22 mouse cellular contexts compared by ENCODE assay signal in the genomic region with DNA sequence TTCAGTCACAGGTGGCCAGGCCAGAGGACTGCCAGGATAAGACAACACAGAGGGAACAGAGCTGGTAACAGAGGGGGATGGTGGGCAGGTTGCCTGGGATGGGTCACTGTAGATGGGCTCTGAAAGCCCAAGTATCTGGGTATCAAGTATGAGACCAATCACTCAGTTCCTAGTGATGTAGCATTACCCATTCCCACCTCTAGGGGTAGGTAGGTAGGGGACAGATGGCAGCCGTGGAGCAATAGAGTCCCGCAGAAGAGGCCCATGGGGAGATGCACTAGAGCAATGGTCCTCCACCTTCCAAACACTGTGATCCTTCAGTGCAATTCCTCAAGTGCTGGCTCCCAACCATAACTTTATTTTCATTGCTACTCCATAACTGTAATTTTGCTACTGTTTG.
DNase-seq lines count a peak whose midpoint lies in the region; ATAC-seq and TF ChIP-seq lines count a peak whose summit lies in the region.
"Had no signal": no experiment of that assay in that cellular context is flagged by ENCODE, and none has a peak within 500 bp of the region (broad histone marks: within the 10 kb centered on the region; RNA-seq: fewer than 3 reads in every experiment).

No protein-coding gene starts in this region.

- TF ChIP-seq CTCF in heart, adult 2 months (IDR thresholded peaks at IDR 0.05), result peak; percentile 20
- TF ChIP-seq CTCF in liver, embryonic 14.5 days (IDR thresholded peaks at IDR 0.05; ENCODE audit: low read depth), result peak; percentile 31; the same call in 1 of the 2 replicates

- intact Hi-C loops in heart, adult 2 months (cut with DNase I), result no loop called here
- intact Hi-C loops in heart, postnatal 10 days (cut with DNase I), result no loop called here

- H3K4me2 ChIP-seq in liver, embryonic 14.5 days (ENCODE audit: low read depth), result no peak overlapping the region
- H3K4me2 ChIP-seq in liver, embryonic 12.5 days, result no peak overlapping the region
- no peak overlapping the region for H3K4me2 ChIP-seq in hindbrain, embryonic 13.5 days
- H3K4me2 ChIP-seq: hindbrain, embryonic 12.5 days; intestine, embryonic 15.5 days; kidney, embryonic 15.5 days; liver, embryonic 11.5 days had no signal

- no peaks in the 10 kb centered on the region for H3K27me3 ChIP-seq in heart, adult 2 months (ENCODE audit: control insufficient read depth, insufficient read depth, low read length)
- H3K27me3 ChIP-seq in liver, embryonic 14.5 days (ENCODE audit: control insufficient read depth, insufficient read depth, low read length), result no peaks in the 10 kb centered on the region
- H3K27me3 ChIP-seq in liver, embryonic 12.5 days (replicated peaks), result no peaks in the 10 kb centered on the region
- peaks cover 5% of the 10 kb centered on the region; the same call in 1 of the 2 replicates for H3K27me3 ChIP-seq in hindbrain, embryonic 13.5 days
- H3K27me3 ChIP-seq: hindbrain, embryonic 12.5 days; intestine, embryonic 15.5 days; kidney, embryonic 15.5 days had no signal

- TF ChIP-seq POLR2A in heart, adult 2 months (IDR thresholded peaks at IDR 0.05; ENCODE audit: insufficient read depth, low read depth, low read length), result no peak

- no peak for TF ChIP-seq EP300 in heart, adult 2 months (IDR thresholded peaks at IDR 0.05; ENCODE audit: insufficient read depth, low read depth, low read length)
- TF ChIP-seq EP300 in liver, embryonic 14.5 days (IDR thresholded peaks at IDR 0.05; ENCODE audit: low read depth), result no peak

- no peak overlapping the region for H3K9ac ChIP-seq in heart, adult 2 months (ENCODE audit: low read depth, low read length)
- no peak overlapping the region for H3K9ac ChIP-seq in liver, embryonic 14.5 days (replicated peaks)
- H3K9ac ChIP-seq in liver, embryonic 12.5 days, result no peak overlapping the region
- no peak overlapping the region for H3K9ac ChIP-seq in hindbrain, embryonic 13.5 days
- H3K9ac ChIP-seq: hindbrain, embryonic 12.5 days; intestine, embryonic 15.5 days; kidney, embryonic 15.5 days had no signal

- no peaks in the 10 kb centered on the region for H3K36me3 ChIP-seq in heart, adult 2 months (ENCODE audit: control insufficient read depth, insufficient read depth, low read length)
- no peaks in the 10 kb centered on the region for H3K36me3 ChIP-seq in liver, embryonic 14.5 days (replicated peaks; ENCODE audit: control insufficient read depth, insufficient read depth, low read depth)
- no peaks in the 10 kb centered on the region for H3K36me3 ChIP-seq in liver, embryonic 12.5 days
- H3K36me3 ChIP-seq in hindbrain, embryonic 13.5 days, result no peaks in the 10 kb centered on the region
- H3K36me3 ChIP-seq: G1E; heart, embryonic 10.5 days; hindbrain, embryonic 12.5 days; intestine, embryonic 15.5 days; kidney, embryonic 15.5 days; limb, embryonic 10.5 days had no signal

- no peaks in the 10 kb centered on the region for H3K4me1 ChIP-seq in heart, adult 2 months (ENCODE audit: control insufficient read depth, insufficient read depth, low read length)
- H3K4me1 ChIP-seq in liver, embryonic 14.5 days (replicated peaks; ENCODE audit: control insufficient read depth in 2 of 2, insufficient read depth in 2 of 2, low read length in 1 of 2), result no peaks in the 10 kb centered on the region
- H3K4me1 ChIP-seq in liver, embryonic 12.5 days, result no peaks in the 10 kb centered on the region
- no peaks in the 10 kb centered on the region for H3K4me1 ChIP-seq in hindbrain, embryonic 13.5 days (replicated peaks)
- H3K4me1 ChIP-seq: hindbrain, embryonic 12.5 days; intestine, embryonic 15.5 days; kidney, embryonic 15.5 days; limb, embryonic 10.5 days had no signal

- H3K9me3 ChIP-seq in liver, embryonic 14.5 days (ENCODE audit: control insufficient read depth, low read length), result no peaks in the 10 kb centered on the region
- no peaks in the 10 kb centered on the region for H3K9me3 ChIP-seq in liver, embryonic 12.5 days (replicated peaks)
- H3K9me3 ChIP-seq in hindbrain, embryonic 13.5 days, result no peaks in the 10 kb centered on the region
- H3K9me3 ChIP-seq: G1E; heart, embryonic 10.5 days; hindbrain, embryonic 12.5 days; intestine, embryonic 15.5 days; kidney, embryonic 15.5 days; limb, embryonic 10.5 days had no signal

- H3K79me2 ChIP-seq in heart, adult 2 months (replicated peaks; ENCODE audit: control insufficient read depth, insufficient read depth, low read length), result no peaks in the 10 kb centered on the region

- WGBS in heart, adult 2 months, result 57% methylated on average over 2 of the region's 2 CpGs
- 41% methylated on average over 2 of the region's 2 CpGs for WGBS in liver, embryonic 14.5 days (ENCODE audit: insufficient replicate concordance)
- 29% methylated on average over 2 of the region's 2 CpGs for WGBS in liver, embryonic 12.5 days (ENCODE audit: insufficient replicate concordance)
- 70% methylated on average over 2 of the region's 2 CpGs for WGBS in hindbrain, embryonic 13.5 days

- no peak for DNase-seq in heart, adult 2 months
- no peak for DNase-seq in heart, postnatal 10 days
- no peak for DNase-seq in liver, embryonic 14.5 days (ENCODE audit: low read depth in 3 of 3, low spot score in 3 of 3)
- DNase-seq in thymus, postnatal 14 days, result peak; percentile 21
- DNase-seq in thymus, postnatal 36 days, result no peak
- DNase-seq in embryo, embryonic 11 days, result no peak
- DNase-seq: adrenal gland, postnatal 36 days; cerebellum, adult 18-20 months; cerebellum, postnatal 36 days; midbrain, embryonic 14.5 days; right cerebral cortex, postnatal 25 days; thymus, adult 18-20 months had no signal

- ATAC-seq in liver, embryonic 14.5 days (ENCODE audit: insufficient read depth), result no peak
- no peak for ATAC-seq in liver, embryonic 12.5 days
- no peak for ATAC-seq in hindbrain, embryonic 13.5 days (ENCODE audit: low FRiP score)
- ATAC-seq: intestine, embryonic 15.5 days had no signal

- H3K27ac ChIP-seq in heart, adult 2 months, result no peak overlapping the region
- no peak overlapping the region for H3K27ac ChIP-seq in liver, embryonic 14.5 days
- H3K27ac ChIP-seq in liver, embryonic 12.5 days, result no peak overlapping the region
- H3K27ac ChIP-seq in hindbrain, embryonic 13.5 days, result no peak overlapping the region
- H3K27ac ChIP-seq: heart, embryonic 10.5 days; hindbrain, embryonic 12.5 days; intestine, embryonic 15.5 days; kidney, embryonic 15.5 days; limb, embryonic 10.5 days had no signal

- H3K4me3 ChIP-seq in heart, adult 2 months, result no peak overlapping the region
- H3K4me3 ChIP-seq in liver, embryonic 14.5 days (ENCODE audit: insufficient read depth in 1 of 2, low read depth in 2 of 2, low read length in 2 of 2), result no peak overlapping the region
- no peak overlapping the region for H3K4me3 ChIP-seq in liver, embryonic 12.5 days
- no peak overlapping the region for H3K4me3 ChIP-seq in hindbrain, embryonic 13.5 days
- H3K4me3 ChIP-seq: heart, embryonic 10.5 days; hindbrain, embryonic 12.5 days; intestine, embryonic 15.5 days; kidney, embryonic 15.5 days; limb, embryonic 10.5 days; myocyte had no signal
